Mouse (Mus musculus) lung, postnatal 0 days (tissue): ENCODE data around the gene Gnb3.

Experiments used
- CTCF ChIP-seq: IDR thresholded peaks from 2 replicates; pipeline ENCODE4 v1.5.1; 2016; ENCODE audit warnings: antibody characterized with exemption, mild to moderate bottlenecking
- EP300 ChIP-seq: IDR thresholded peaks from 2 replicates; pipeline ENCODE4 v1.6.1; 2016; ENCODE audit warnings: antibody characterized with exemption, mild to moderate bottlenecking, control low read depth

DNA sequence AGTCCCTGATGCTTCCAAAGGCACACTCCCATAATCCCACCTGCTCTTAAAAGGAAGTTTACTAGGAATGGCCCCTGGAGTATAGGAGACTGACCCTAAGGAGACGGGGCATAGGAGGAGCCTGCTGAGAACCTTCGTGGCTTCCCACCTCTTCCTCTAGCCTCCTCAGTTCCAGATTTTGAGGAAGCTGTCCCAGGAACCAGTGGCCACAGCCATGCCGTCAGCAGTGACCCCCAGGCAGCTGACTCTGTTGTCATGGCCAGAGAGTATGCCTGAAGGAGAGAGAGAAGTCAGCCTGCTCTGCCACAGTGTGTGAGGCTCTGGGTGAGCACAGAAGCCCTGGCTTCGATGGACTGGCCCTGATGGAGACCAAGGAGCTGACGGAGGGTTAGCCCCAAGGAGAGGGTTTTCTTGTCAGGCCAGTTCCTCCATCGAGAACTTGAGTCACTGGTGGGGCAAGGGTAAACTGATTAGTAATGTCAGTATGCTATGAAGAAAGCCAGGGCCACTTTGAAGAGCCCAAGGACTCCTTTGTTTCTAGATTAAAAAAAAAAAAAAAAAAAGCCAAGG, 5.5 kb downstream of the Gnb3 start:
- TF ChIP-seq EP300 (no peak), CTCF (no peak)
